Mouse (Mus musculus): Measurements from ENCODE around the gene Trim60.

GRCm38 (mm10) chr8:64952101-64952500, 66.3 kb downstream of the Trim60 start:
- no peak for TF ChIP-seq CTCF (IDR thresholded peaks at IDR 0.05; ENCODE audit: low read depth)
- no peak for TF ChIP-seq EP300 (IDR thresholded peaks at IDR 0.05; ENCODE audit: low read depth)

Data from liver, embryonic 14.5 days (tissue).